Mouse (Mus musculus): ENCODE measurements at regions not wholly inside any gene's neighbourhood (a gene's known extent, or its start where the extent isn't known, plus 50 kb on each side); places are given as distances from the start of the nearest gene placed in this dataset.
A peak's percentile ranks its signal among the peaks of the same experiment; 100 is the strongest.

DNA sequence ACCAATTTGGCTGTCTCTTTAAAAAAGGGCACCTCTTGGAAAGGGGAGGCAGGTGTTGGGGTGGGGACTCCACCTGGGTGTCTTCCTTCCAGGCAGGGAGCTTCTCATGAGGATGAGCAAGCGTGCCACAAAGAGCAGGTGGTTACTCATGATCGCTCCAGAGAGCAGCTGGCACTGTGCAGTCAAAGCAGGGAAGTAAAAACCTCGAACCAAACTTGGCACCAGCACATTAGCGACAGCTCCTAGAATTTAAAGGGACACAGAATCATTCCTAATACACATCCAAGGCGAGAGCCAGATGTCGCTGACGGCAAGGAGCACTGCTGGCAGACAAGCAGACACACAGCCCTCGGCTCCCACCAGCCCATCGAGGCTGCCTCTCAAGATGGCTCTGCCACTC is 70.4 kb downstream of the Irx5 start:
- no peak for DNase-seq

DNA sequence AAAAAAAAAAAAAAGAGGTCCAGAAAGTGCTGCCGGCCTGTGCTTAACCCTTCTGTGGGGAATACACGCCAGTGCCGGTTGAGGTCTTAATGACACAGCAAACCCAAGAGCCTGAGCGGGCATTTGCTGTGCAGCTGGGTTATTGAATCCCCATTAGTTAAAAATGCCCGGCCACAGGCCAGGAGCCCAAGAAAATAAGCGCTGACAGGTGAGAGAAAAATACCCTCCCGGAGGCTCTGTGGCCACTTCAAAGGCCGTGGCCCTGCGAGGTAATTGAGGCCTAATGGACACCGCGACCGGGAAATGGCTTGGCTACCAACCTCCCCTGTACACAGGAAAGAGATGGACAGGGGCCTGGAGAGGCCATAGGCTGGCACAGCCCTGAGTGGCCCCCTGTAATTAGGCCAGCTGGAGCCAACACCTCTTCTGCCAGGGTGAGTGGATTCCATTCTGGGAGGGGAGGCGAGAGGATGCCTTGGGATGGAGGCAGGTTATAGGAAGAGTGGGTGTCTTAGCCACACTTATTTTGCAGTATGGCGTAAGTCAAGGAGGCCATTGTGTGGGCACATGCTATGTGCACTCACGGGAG is 79.7 kb downstream of the Irx5 start:
- no peak for DNase-seq

DNA sequence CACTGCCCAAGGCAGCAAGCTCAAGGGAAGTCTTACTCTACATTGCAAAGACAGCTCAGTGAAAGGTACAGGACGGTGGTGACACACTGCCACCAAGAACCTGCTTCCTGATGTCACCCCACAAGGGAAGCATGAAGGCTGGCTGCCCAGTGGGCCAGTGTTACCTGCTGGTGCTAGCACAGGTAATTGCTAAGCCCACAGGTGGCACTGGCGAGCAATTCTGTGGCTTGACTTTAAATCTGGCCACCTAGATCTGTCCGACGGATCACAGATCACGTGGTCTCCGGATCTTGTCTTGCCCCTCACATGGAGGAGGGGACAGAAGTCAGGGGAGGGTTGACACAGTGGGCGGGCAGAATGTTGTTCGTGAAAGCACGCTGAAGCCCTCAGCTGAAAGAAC is 80.9 kb downstream of the Irx5 start:
- DNase-seq, result peak; percentile 47

DNA sequence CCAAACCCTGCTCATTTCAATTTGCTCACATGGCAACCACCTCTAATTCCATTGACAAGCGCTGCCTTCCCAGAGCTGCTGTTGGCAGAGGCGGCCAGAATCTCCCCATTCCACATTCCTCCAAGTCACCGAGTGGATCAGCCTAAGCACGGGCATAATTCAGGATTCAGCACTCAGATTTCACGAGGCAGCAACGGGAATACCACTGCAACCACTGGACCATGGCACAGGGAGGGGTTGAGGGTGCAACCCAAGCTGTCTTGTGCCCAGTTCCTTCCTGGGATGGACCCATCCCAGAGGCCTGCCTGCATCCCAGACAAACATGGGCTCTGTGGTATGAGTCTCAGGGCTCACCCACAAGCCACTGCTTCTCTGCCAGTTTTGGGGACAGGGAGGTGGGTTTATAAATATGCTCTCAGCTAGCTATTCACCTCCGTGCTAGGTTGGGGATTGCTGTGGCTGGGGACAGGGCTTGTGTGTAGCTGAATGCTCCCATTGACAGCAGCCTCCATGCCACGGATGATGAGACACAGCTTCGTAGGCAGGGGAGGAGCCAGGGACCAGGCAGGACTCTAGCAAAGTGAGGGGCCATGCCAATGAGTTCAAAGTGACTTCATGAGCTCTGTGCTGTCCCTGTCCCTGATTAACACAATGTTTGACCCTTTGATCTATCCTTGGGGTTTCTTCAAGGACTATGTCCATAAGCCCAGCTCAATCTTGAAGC is 82.5 kb downstream of the Irx5 start:
- DNase-seq, result peak; percentile 37

DNA sequence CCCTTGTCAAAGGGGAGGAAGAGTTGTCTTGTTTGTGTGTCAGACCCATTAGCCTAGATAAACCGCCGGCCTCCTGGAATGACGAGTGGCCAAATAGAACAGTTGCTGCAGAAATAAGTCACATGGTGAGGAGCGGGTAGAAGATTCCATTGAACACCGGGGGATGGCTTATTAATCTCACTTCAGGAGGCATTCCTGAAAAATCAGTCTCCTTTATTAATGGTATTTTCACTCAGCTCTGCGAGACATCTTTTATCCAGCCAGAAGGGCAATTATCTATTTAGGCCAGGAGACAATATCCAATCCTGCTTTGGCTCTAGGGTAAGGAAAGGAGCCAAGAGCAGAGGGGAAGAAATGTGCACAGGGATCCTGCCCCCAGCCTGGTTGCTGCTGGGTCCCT is 84.7 kb downstream of the Irx5 start:
- no peak for DNase-seq

DNA sequence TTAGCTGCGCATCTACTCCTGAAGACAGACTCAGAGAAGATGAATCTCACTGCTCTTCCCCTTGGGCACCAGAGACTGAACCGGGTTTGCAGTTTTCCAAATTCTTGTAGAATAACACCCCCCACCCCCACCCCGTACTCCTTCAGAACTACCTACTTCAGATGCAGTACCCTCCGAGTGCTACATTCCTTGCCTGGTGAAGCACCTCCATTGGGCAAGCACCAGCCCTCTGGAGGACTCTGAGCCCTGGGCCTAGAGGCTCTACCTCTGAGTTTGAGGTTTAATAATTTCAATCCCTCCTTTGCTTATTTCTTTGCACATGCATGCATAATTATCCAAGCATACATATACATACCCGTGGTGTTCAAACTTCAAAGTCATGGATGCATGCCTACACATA is 101.9 kb downstream of the Irx5 start:
- DNase-seq, result no peak

DNA sequence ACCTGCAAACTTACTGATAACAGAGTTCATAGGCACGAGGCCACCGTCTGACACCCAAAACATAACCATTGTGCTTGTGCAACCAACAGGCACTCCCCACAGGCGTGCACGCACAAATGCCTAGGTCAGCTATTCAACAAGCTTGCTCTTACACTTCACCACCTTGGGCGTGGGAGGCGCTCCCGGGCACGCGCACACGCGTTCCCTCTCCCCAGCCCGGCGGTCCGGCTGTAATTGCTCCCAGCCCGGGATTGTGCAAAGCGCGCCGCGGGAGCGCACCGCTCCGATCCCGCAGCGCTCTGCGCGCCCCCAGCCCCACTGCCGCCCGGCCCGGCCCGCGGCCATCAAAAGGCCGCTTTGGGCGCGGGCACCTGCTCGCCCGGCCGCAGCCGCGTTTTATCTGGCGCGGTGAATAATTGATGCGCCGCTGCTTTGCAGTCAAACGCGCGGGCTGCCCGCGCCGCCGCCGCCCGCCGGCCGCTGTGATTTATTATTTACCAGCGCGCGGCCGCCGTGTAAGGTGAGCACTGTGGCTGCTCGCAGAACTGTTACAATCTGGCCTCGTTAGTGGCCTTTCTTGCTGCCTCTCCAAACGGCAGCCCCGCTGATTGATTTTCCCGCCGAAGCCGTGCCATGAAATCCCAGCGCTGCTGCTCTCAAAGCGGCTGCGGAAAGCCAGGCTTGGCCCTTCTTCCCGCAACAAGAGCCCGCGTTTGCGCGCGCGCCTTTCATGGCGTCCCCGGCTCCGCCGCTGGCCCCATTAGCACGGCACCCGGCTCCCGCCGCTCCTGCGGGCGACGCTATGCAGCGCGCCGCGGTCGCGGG is 102.9 kb downstream of the Irx5 start:
- DNase-seq, result peak; percentile 22

DNA sequence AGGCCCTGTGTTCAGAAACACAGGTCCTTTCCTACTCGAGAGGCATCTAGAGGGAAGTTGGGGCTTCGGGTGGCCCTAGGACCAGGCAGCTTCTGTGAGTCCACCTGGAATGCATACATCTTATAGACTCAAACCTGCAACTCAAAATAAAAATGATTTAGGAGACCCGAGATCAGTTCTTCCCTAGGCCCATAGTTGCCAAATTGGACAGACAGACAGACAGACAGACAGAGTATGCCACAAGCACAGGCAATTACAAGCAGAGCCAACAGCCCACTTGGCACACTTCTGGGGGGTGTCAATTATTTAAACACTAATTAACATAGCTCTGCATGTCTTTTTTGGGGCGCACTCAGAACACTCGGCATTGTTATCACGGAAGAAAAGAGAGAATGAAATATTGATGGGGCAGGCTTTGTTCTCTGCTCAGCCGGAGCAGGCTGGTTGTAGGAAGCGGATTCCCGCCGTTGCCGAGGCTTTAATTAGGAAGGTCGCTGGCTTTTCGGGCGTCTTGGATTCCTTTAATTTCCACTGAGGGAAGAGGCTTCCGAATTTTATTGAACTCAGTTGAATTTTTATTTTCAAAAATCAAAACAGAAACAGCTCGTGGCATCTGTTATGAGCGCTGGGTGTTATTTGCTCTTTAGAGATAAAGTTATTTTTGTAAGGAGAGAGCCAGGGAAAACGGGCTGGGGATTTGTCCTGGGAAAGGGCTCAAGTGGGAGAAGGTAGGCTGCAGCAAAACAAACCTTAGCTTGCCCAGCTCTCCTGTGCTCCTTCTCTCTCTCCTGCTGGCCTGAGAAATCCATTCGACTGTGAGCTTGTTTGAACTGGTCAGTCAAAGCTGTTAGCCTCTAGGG is 111.9 kb downstream of the Irx5 start:
- no peak for DNase-seq

DNA sequence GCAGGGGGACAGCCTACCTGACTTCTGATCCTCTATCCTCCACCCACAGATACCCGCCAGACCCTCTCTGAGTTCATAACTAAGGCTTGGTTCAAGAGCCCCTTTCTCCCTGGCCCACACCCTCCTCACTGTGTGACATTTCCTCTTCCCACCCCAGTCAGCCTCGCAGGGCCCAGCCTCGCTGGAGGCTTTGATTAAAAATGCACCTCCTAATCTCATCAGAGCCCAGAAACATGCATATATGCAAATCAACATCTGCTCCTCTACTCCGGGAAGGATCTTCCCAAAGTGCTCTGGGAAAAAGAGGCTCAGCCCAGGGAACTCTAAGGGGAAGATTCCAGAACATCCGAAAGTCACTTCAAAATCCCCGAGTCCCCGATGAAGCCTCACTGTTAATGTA is 114.8 kb downstream of the Irx5 start:
- no peak for DNase-seq

DNA sequence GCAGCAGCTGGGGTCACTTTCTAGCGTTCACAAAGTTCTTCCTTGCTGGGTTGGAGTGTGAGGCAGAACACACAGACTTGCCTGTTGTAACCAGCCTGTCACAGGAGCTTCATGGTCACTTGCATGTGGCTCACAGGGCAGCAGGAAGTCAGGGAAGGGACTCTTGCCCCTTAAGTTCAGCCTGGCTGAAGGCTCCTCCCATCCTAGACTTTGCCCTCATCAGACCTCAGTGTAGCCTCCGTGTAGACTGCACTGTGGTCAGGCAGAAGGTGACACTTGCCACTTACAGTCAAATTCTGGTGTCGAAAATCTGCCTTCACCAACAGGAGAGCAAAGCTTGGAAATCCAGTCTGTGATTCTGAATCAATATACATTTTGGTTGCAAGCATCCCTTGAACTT is 115.4 kb downstream of the Irx5 start:
- DNase-seq, result peak; percentile 22

DNA sequence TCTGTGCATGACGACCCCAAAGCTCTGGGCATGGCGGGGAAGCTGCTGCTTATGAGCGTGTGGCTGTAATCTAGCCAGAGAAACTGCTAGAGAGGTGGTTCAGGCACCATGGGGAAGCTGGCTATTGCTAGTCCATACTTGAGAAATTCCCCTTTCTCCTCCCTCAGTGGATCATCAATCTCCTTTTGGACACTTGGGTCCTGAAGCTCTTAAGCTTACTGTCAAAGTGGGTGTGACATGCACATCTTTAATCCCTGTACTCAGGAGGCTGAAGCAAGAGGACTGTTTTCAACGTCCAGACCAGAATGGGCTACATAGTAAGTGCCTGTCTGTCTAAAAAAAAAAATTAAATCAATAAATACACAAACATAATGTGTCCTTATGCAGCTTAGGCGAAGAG is 125.0 kb downstream of the Irx5 start:
- DNase-seq, result no peak

DNA sequence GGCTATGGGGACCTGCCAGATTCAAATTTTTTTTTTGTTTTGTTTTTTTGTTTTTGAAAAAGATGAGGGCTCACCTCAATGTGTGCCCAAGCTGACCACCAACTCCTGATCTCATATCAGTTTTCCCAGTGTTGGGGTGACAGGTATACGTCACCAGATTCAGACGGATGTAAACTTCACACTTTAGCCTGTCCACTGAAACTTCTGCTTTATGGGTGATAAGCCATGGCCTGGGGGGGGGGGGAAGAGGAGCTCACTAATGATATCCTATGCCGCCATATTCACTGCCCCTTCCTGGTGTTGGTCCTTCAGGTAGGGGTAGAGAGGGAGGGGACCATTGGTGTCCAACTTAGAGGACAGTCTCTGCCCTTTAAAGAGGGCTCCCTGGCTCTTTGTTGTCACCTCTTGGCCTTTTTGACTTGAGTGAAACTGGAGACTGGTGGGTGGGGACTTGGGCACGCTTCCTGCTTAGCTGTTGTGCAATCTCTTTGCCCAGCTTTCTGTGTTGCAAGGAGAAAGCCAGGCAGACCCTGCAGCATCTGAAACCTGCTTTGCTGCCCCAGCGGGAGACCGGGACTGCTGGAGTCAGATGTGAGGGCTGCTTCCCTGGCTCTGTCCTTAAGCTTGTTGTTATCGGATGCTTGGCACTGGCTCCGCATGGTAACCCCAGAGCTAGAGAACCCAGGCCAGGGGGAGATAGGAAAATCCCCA is 125.8 kb downstream of the Irx5 start:
- DNase-seq, result no peak

DNA sequence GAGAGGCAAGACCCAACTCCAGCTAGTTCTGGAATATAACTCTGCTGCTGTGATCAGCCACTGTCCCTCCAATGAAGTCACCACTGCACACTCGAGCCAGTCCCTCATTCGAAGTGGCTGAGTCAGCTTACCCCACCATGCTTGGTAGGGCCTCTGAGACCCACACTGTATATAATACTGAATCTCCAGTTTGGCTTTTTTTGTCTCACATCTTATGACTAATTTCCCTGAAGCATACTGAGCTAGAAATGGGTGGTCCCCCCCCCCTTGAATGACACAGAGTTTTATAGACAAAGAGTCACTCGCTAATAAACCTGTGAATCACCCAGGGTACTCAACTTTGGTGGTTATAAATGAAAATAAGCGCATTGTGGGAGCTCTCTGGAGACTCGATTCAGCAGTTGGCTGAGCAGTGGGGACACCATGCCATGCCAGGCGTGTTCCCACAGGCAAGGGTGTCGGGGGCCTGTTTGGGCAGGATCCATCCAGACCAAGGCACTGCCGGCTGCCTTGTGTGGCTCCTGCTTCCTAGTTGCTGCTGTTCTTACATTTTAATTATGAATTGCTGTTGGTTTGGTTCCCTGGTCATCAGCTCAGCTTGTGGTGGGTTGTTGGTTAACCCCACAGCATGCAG is 131.2 kb downstream of the Irx5 start:
- DNase-seq, result no peak

DNA sequence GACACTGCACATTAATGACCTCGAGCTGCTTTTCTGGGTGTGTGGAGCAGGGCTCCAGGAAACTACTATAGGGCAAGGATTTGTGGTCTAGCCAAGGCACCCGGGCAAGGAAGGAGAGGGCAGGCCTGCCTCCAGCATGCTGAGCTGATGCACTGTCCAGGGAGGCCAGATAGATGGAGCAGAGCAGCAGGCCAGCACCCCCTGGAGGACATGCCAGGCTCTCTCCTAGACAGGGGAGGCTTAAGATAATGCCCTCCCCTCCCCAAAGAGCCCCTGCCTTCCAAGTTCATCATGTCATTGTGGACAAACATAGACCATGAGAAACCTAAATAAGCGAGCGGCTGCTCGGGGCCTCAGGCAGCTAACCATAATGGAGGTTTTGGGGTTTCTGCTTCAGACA is 134.1 kb downstream of the Irx5 start:
- peak; percentile 20 for DNase-seq

DNA sequence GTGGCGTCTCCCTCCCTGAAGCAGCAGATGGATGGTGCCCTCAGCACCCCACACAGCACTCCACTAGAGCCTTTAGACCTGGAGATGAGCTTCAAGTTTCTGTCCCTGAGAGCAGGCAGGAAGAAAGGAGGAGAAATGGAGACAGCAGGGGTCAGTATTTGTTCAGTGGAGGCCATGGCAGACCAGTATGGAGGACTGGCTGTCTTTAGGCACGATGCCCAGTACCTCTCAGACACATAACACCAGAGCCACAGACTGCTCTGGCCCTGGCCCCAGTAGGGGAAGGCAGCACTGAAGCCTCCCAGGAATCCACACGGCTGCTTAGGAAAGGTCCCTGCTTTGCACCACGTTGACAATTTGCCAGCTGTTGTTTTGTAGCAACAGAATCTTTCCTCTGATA is 136.0 kb downstream of the Irx5 start:
- DNase-seq, result peak; percentile 39

DNA sequence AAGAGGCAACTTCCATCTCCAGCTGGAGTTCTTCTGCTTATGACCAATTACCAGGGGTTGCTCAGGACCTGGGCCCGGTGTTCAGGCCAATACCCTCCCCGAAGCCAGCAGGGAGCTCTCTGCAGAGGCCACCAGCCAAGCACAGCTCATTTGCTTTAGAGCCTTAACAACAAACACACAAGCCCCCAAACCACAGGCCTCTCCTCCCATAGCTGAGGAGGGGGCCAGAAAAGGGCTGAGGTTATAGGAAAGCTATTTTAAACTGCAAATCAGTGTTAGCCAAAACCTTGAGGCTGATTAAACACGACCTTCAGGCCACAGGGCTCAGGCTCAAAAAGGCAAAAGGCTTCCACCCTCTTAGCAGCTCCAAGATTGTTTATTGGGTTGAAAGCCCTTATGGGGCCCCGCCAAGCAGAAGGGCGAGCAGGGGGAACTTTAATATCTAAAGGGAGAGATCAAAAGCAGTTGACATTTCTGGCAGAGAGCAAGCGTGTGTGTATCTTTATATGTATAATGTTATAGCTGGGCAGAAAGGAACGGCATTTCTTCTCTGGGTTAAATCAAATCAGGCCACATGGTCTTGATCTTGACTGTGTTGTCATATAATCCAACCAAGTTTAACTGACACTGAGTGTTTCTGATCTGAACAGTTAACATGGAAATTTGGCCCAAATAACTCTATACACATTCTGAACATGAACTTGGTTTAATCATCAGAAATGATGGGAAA is 148.3 kb downstream of the Irx5 start:
- DNase-seq, result peak; percentile 22

DNA sequence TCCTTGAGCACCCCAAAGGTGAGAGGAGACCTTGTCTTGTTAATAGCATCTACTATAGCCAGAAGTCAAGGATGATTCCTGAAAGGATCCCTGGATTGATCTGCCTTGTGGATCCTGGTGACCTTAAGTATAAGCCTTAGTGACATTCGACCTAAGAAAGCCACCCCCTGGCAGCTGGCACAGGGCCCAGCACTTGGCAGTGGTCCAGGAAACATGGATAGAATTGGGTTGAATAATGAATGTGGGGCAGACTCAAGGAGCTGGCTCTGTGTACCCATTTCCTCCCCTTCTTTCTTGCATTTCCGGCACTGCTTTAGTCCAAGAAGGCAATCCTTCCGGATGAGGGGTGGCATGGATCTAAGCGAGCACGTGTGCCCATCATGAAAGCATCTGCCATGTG is 149.0 kb downstream of the Irx5 start:
- peak; percentile 34 for DNase-seq

DNA sequence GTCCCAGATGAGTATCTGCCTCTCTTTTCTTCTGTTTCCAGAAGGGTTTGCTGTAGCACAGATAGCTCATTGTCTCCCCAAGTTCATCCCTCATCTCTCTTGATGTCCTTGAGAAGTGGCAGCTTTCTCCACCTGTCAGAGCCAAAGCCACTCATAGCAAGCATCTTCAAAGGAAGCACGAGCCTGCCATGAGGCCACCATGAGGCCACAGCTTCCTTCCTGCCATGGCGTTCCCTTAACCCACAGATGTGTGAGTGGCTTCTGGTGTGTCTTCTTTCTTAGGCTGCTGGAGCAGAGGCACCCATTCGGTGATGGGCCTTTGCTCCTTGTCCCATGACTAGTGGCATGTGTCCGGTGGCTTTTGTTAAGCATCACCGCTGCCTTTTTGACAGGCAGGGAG is 149.5 kb downstream of the Irx5 start:
- no peak for DNase-seq

DNA sequence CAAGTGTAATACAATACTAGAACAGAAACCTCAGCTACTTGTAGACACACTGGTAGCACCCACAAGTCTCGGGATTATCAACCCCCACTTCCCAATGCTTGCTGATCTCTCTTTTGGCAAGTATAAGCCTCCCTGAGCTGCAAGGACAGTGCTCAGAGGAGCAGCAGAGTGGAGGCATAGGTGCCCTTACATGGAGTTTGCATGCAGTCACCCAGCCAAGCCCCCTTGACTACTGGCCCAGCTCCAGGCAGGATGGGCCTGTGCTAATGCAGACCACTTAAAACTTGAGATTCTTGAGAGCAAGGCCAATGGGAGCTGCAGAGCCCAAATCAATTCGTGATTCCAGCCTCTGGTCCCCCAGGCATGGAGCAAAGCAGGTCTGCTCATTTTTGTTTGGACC is 158.0 kb downstream of the Irx5 start:
- no peak for DNase-seq

DNA sequence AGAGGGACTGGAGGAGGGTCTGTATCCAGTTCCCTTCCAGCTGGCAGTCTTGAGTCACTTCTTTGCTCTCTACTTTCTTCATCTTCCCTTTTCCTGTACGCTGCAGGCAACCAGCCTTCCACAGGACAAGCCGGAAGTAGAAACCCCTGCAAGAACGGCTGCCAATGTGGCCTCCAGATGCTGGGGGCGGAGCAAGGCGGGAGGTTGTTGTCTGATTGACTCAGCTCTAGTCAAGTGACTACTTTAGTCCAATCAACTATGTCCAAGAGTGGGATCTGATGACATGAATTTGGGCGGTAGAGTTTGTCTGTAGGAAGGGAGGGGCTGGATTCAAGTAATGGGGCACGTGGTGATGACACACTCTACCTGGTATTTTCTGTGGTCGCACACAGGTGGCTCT is 156.1 kb upstream of the Irx6 start:
- peak; percentile 18 for DNase-seq

DNA sequence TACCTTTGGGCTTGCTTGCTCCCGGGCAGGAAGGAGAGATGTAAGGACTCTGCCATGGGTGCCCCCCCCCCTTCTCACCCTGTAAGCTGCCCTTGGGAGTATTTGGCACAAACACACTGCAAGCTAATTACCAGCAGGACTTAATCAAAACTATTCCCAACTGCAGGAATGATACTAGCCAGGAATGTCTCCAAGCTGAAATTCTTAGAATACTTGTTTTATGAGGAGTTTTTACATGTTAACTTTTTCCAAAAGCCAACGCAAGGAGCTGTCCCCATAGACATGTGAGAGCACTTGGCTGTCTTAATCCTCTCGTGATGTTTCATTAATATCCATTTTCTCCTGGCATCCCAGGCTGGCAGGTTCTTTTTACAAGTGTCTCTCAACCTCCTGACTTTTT is 155.6 kb upstream of the Irx6 start:
- no peak for DNase-seq
